ENCODE assay signal across 11 mouse cellular contexts in genomic region chr9:117380076-117380475, GRCm38 (mm10).
DNase-seq lines count a peak whose midpoint lies in the region; ATAC-seq lines count a peak whose summit lies in the region.
"Had no signal": no experiment of that assay in that cellular context is flagged by ENCODE, and none has a peak within 500 bp of the region (broad histone marks: within the 10 kb centered on the region; RNA-seq: fewer than 3 reads in every experiment).

No protein-coding gene starts in this region.

- H3K36me3 ChIP-seq in lung, embryonic 16.5 days (ENCODE audit: control insufficient read depth, insufficient read depth, low read length), result no peaks in the 10 kb centered on the region
- no peaks in the 10 kb centered on the region for H3K36me3 ChIP-seq in embryonic facial prominence, embryonic 14.5 days (ENCODE audit: control insufficient read depth, insufficient read depth, low read length)
- no peaks in the 10 kb centered on the region for H3K36me3 ChIP-seq in liver, embryonic 11.5 days (ENCODE audit: control insufficient read depth, insufficient read depth, low read length)
- H3K36me3 ChIP-seq in liver, embryonic 12.5 days, result no peaks in the 10 kb centered on the region

- no peak overlapping the region for H3K27ac ChIP-seq in lung, embryonic 16.5 days (ENCODE audit: low read length)
- peak overlapping the region; percentile 69 for H3K27ac ChIP-seq in embryonic facial prominence, embryonic 14.5 days (replicated peaks; ENCODE audit: low read depth, low read length)
- H3K27ac ChIP-seq in liver, embryonic 11.5 days (ENCODE audit: low read depth, low read length), result no peak overlapping the region
- H3K27ac ChIP-seq in liver, embryonic 12.5 days, result no peak overlapping the region

- no peak overlapping the region for H3K4me3 ChIP-seq in lung, embryonic 16.5 days (ENCODE audit: low read length)
- H3K4me3 ChIP-seq in embryonic facial prominence, embryonic 14.5 days (ENCODE audit: low read depth, low read length), result no peak overlapping the region
- no peak overlapping the region for H3K4me3 ChIP-seq in liver, embryonic 11.5 days (ENCODE audit: low read depth, low read length)
- H3K4me3 ChIP-seq in liver, embryonic 12.5 days, result no peak overlapping the region
- H3K4me3 ChIP-seq: erythroblast, embryonic 14.5 days had no signal

- H3K4me2 ChIP-seq in lung, embryonic 16.5 days (ENCODE audit: low read depth, low read length), result no peak overlapping the region
- peak overlapping the region; percentile 34; the same call in 1 of the 2 replicates for H3K4me2 ChIP-seq in embryonic facial prominence, embryonic 14.5 days (ENCODE audit: low read depth, low read length)
- no peak overlapping the region for H3K4me2 ChIP-seq in liver, embryonic 11.5 days
- no peak overlapping the region for H3K4me2 ChIP-seq in liver, embryonic 12.5 days

- ATAC-seq in lung, embryonic 16.5 days (ENCODE audit: low read depth), result peak; percentile 34
- ATAC-seq in embryonic facial prominence, embryonic 14.5 days (ENCODE audit: low read depth), result peak; percentile 87
- ATAC-seq in liver, embryonic 11.5 days (replicated peaks; ENCODE audit: low FRiP score), result no peak
- ATAC-seq in liver, embryonic 12.5 days, result no peak

- 35% methylated on average over 5 of the region's 5 CpGs for WGBS in lung, embryonic 16.5 days
- WGBS in embryonic facial prominence, embryonic 14.5 days, result 6% methylated on average over 5 of the region's 5 CpGs
- 57% methylated on average over 5 of the region's 5 CpGs for WGBS in liver, embryonic 11.5 days
- 48% methylated on average over 5 of the region's 5 CpGs for WGBS in liver, embryonic 12.5 days (ENCODE audit: insufficient replicate concordance)

- peaks cover 21% of the 10 kb centered on the region for H3K4me1 ChIP-seq in lung, embryonic 16.5 days (replicated peaks; ENCODE audit: control insufficient read depth, insufficient read depth, low read length)
- peaks cover 29% of the 10 kb centered on the region for H3K4me1 ChIP-seq in embryonic facial prominence, embryonic 14.5 days (ENCODE audit: control insufficient read depth, insufficient read depth, low read length)
- no peaks in the 10 kb centered on the region for H3K4me1 ChIP-seq in liver, embryonic 11.5 days (replicated peaks; ENCODE audit: control insufficient read depth, insufficient read depth, low read length)
- peaks cover 3% of the 10 kb centered on the region; the same call in 1 of the 2 replicates for H3K4me1 ChIP-seq in liver, embryonic 12.5 days

- H3K9me3 ChIP-seq in lung, embryonic 16.5 days (ENCODE audit: control insufficient read depth, low read length), result no peaks in the 10 kb centered on the region
- no peaks in the 10 kb centered on the region; the same call in 1 of the 2 replicates for H3K9me3 ChIP-seq in embryonic facial prominence, embryonic 14.5 days (ENCODE audit: control insufficient read depth, low read length)
- H3K9me3 ChIP-seq in liver, embryonic 11.5 days (ENCODE audit: control insufficient read depth, low read length), result no peaks in the 10 kb centered on the region
- no peaks in the 10 kb centered on the region for H3K9me3 ChIP-seq in liver, embryonic 12.5 days (replicated peaks)

- no peaks in the 10 kb centered on the region for H3K27me3 ChIP-seq in lung, embryonic 16.5 days (ENCODE audit: control insufficient read depth, insufficient read depth, low read depth, low read length)
- H3K27me3 ChIP-seq in embryonic facial prominence, embryonic 14.5 days (replicated peaks; ENCODE audit: control insufficient read depth, insufficient read depth, low read length), result no peaks in the 10 kb centered on the region
- H3K27me3 ChIP-seq in liver, embryonic 11.5 days (replicated peaks; ENCODE audit: control insufficient read depth, insufficient read depth, low read length), result no peaks in the 10 kb centered on the region
- no peaks in the 10 kb centered on the region for H3K27me3 ChIP-seq in liver, embryonic 12.5 days (replicated peaks)

- no peak for DNase-seq in lung, postnatal 4 days
- DNase-seq in embryonic facial prominence, embryonic 14.5 days (ENCODE audit: low spot score), result peak; percentile 94
- DNase-seq in kidney, postnatal 10 days, result peak; percentile 50
- peak; percentile 15 for DNase-seq in right cerebral cortex, postnatal 25 days
- no peak for DNase-seq in urinary bladder, postnatal 14 days (ENCODE audit: low spot score)
- DNase-seq in liver, embryonic 11.5 days (ENCODE audit: low spot score), result no peak
- DNase-seq: adrenal gland, postnatal 36 days; heart, postnatal 36 days had no signal

- H3K9ac ChIP-seq in lung, embryonic 16.5 days (ENCODE audit: low read length), result no peak overlapping the region
- no peak overlapping the region for H3K9ac ChIP-seq in embryonic facial prominence, embryonic 14.5 days (ENCODE audit: low read depth, low read length)
- no peak overlapping the region for H3K9ac ChIP-seq in liver, embryonic 11.5 days (ENCODE audit: low read depth, low read length)
- H3K9ac ChIP-seq in liver, embryonic 12.5 days, result no peak overlapping the region

Comparison
In these comparisons a context has a peak if more than half of its experiments do, and no peak if none do; other contexts are left out.
1. ATAC-seq: peak in lung, embryonic 16.5 days (single experiment) and embryonic facial prominence, embryonic 14.5 days (single experiment); none in liver, embryonic 11.5 days (single experiment) and liver, embryonic 12.5 days (single experiment).
2. DNase-seq: peak in embryonic facial prominence, embryonic 14.5 days (single experiment), kidney, postnatal 10 days (single experiment) and right cerebral cortex, postnatal 25 days (single experiment); none in lung, postnatal 4 days (0 of 2), urinary bladder, postnatal 14 days (single experiment) and liver, embryonic 11.5 days (single experiment).